Mouse (Mus musculus) heart, embryonic 10.5 days (tissue): ENCODE measurements around the gene Slc5a5. TPM values are rescaled to one million over a fixed set of nuclear protein-coding genes. Genes with fewer than 3 reads are reported as not detected.

Experiments
- DNase-seq: peaks from one replicate; pipeline ENCODE4 v3.0.0-alpha.2; 2017; ENCODE audit warnings: low spot score
- H3K27ac ChIP-seq: fragments of 300-500 bp; sonication (generic); 2 replicates; pipeline ENCODE4 v1.5.1; 2016; ENCODE audit warnings: mild to moderate bottlenecking
- H3K27me3 ChIP-seq: fragments of 300-500 bp; sonication (generic); 2 replicates; pipeline ENCODE4 v1.6.1; 2016; ENCODE audit warnings: mild to moderate bottlenecking; ENCODE audit not compliant: poor library complexity, insufficient read depth, severe bottlenecking
- H3K36me3 ChIP-seq: fragments of 300-500 bp; sonication (generic); 2 replicates; pipeline ENCODE4 v1.6.1; 2016; ENCODE audit warnings: mild to moderate bottlenecking, moderate library complexity
- H3K4me1 ChIP-seq: fragments of 300-500 bp; sonication (generic); 2 replicates; pipeline ENCODE4 v1.6.1; 2016; ENCODE audit warnings: mild to moderate bottlenecking
- H3K4me3 ChIP-seq: fragments of 300-500 bp; sonication (generic); 2 replicates; pipeline ENCODE4 v1.5.1; 2016; ENCODE audit warnings: mild to moderate bottlenecking, moderate library complexity
- H3K9me3 ChIP-seq: fragments of 300-500 bp; sonication (generic); 2 replicates; pipeline ENCODE4 v1.6.1; 2016; ENCODE audit warnings: mild to moderate bottlenecking, moderate library complexity
- WGBS: fragments of 180-500 bp; shearing (Covaris S2); methylation state at CpG from one replicate; pipeline ENCODE4 v1.1.7; 2016; 5-methylcytosine and 5-hydroxymethylcytosine counted together
- polyA plus RNA-seq: library from polyadenylated mRNA; unstranded; fragments of >200 nt; fragmentation: Nextera tagmentation; extraction: Ambion mirVana; gene quantifications from 2 replicates; pipeline ENCODE4 v1.2.1, GENCODE M21; 2016

The Slc5a5 gene
- polyA plus RNA-seq, 1 experiment from 2014 or later = 0.29 TPM

GRCm38 (mm10) chr8:70887669-70888068 is 4.9 kb downstream of the Slc5a5 start:
- no peaks in the 10 kb centered on the region for H3K9me3 ChIP-seq

GRCm38 (mm10) chr8:70885612-70886011 is 6.9 kb downstream of the Slc5a5 start:
- H3K36me3 ChIP-seq = 0 out of 2 replicates have a peak, but pooled peaks cover 1% of the 10 kb centered on the region
- H3K9me3 ChIP-seq = no peaks in the 10 kb centered on the region
- 13% methylated on average over 12 of the region's 12 CpGs for WGBS
- H3K27ac ChIP-seq = no peak overlapping the region
- no peak for DNase-seq
- no peak overlapping the region for H3K4me3 ChIP-seq
- peaks cover 50% of the 10 kb centered on the region for H3K27me3 ChIP-seq
- peaks cover 9% of the 10 kb centered on the region for H3K4me1 ChIP-seq

More at GRCm38 (mm10) chr8:70887669-70888068, 4.9 kb downstream of the Slc5a5 start:
- H3K36me3 ChIP-seq = 0 out of 2 replicates have a peak, but pooled peaks cover 2% of the 10 kb centered on the region
- H3K4me3 ChIP-seq = peak overlapping the region; percentile 19
- H3K4me1 ChIP-seq = peaks cover 21% of the 10 kb centered on the region
- peaks cover 68% of the 10 kb centered on the region for H3K27me3 ChIP-seq
- H3K27ac ChIP-seq = no peak overlapping the region
- 3% methylated on average over 15 of the region's 18 CpGs for WGBS
- no peak for DNase-seq

GRCm38 (mm10) chr8:70884683-70885082 is 7.9 kb downstream of the Slc5a5 start:
- H3K27ac ChIP-seq = no peak overlapping the region
- H3K4me3 ChIP-seq = no peak overlapping the region
- H3K4me1 ChIP-seq = peaks cover 17% of the 10 kb centered on the region
- 80% methylated on average over 10 of the region's 10 CpGs for WGBS
- no peak for DNase-seq
- peaks cover 42% of the 10 kb centered on the region for H3K27me3 ChIP-seq
- H3K36me3 ChIP-seq = no peaks in the 10 kb centered on the region
- no peaks in the 10 kb centered on the region for H3K9me3 ChIP-seq

GRCm38 (mm10) chr8:70884186-70884585 is 8.4 kb downstream of the Slc5a5 start:
- peaks cover 38% of the 10 kb centered on the region; the same call in 1 of the 2 replicates for H3K27me3 ChIP-seq
- WGBS = 78% methylated on average over 4 of the region's 4 CpGs
- H3K9me3 ChIP-seq = no peaks in the 10 kb centered on the region
- H3K27ac ChIP-seq = no peak overlapping the region
- H3K36me3 ChIP-seq = no peaks in the 10 kb centered on the region
- peaks cover 17% of the 10 kb centered on the region for H3K4me1 ChIP-seq
- no peak for DNase-seq
- H3K4me3 ChIP-seq = no peak overlapping the region

- Histone ChIP-seq H3K36me3 (no peaks in the 10 kb centered on the region), H3K9me3 (no peaks in the 10 kb centered on the region), H3K4me3 (no peak overlapping the region), H3K27ac (no peak overlapping the region), H3K27me3 (peaks cover 8% of the 10 kb centered on the region; the same call in 1 of the 2 replicates), H3K4me1 (peaks cover 16% of the 10 kb centered on the region)
- no peak for DNase-seq
- WGBS = 16% methylated on average over 11 of the region's 11 CpGs
These were observed 12.0 kb downstream of the Slc5a5 start for GRCm38 (mm10) chr8:70880546-70880945.

GRCm38 (mm10) chr8:70880126-70880525 is 12.4 kb downstream of the Slc5a5 start:
- DNase-seq = no peak
- 4% methylated on average over 4 of the region's 4 CpGs for whole genome bisulfite sequencing
- Histone ChIP-seq H3K27ac (no peak overlapping the region), H3K27me3 (peaks cover 4% of the 10 kb centered on the region; the same call in 1 of the 2 replicates), H3K4me3 (no peak overlapping the region), H3K4me1 (peaks cover 16% of the 10 kb centered on the region), H3K36me3 (no peaks in the 10 kb centered on the region), H3K9me3 (no peaks in the 10 kb centered on the region)

GRCm38 (mm10) chr8:70879500-70879899 is 13.1 kb downstream of the Slc5a5 start:
- no peak for DNase-seq
- 48% methylated on average over 4 of the region's 4 CpGs for WGBS
- H3K4me1 ChIP-seq = peaks cover 16% of the 10 kb centered on the region
- no peak overlapping the region for H3K4me3 ChIP-seq
- no peaks in the 10 kb centered on the region for H3K36me3 ChIP-seq
- no peak overlapping the region for H3K27ac ChIP-seq
- 0 out of 2 replicates have a peak, but pooled peaks cover 3% of the 10 kb centered on the region for H3K27me3 ChIP-seq
- H3K9me3 ChIP-seq = no peaks in the 10 kb centered on the region

GRCm38 (mm10) chr8:70878178-70878577 is 14.4 kb downstream of the Slc5a5 start:
- Histone ChIP-seq H3K27me3 (0 out of 2 replicates have a peak, but pooled peaks cover 3% of the 10 kb centered on the region), H3K4me3 (no peak overlapping the region), H3K36me3 (no peaks in the 10 kb centered on the region), H3K27ac (no peak overlapping the region), H3K9me3 (no peaks in the 10 kb centered on the region), H3K4me1 (peaks cover 23% of the 10 kb centered on the region)
- 39% methylated on average over 2 of the region's 2 CpGs for WGBS
- DNase-seq = no peak

- H3K27ac ChIP-seq = no peak overlapping the region
- H3K27me3 ChIP-seq = 0 out of 2 replicates have a peak, but pooled peaks cover 3% of the 10 kb centered on the region
- no peaks in the 10 kb centered on the region for H3K36me3 ChIP-seq
- WGBS = 62% methylated on average over 4 of the region's 4 CpGs
- no peak for DNase-seq
- no peaks in the 10 kb centered on the region for H3K9me3 ChIP-seq
- H3K4me3 ChIP-seq = no peak overlapping the region
- H3K4me1 ChIP-seq = peaks cover 31% of the 10 kb centered on the region
These were observed 16.2 kb downstream of the Slc5a5 start for GRCm38 (mm10) chr8:70876382-70876781.

GRCm38 (mm10) chr8:70874441-70874840 is 18.1 kb downstream of the Slc5a5 start:
- no peak overlapping the region for H3K27ac ChIP-seq
- H3K9me3 ChIP-seq = no peaks in the 10 kb centered on the region
- no peaks in the 10 kb centered on the region for H3K36me3 ChIP-seq
- H3K4me1 ChIP-seq = peaks cover 31% of the 10 kb centered on the region
- 85% methylated on average over 13 of the region's 13 CpGs for WGBS
- H3K27me3 ChIP-seq = no peaks in the 10 kb centered on the region
- DNase-seq = no peak
- H3K4me3 ChIP-seq = 0 out of 2 replicates have a peak overlapping the region, but pooled peaks have one; percentile 71

GRCm38 (mm10) chr8:70873364-70873985 is 19.1 kb downstream of the Slc5a5 start, which contains the start of gene Ccdc124:
Ccdc124 (minus strand) TSS chr8:70873935.
- Histone ChIP-seq H3K36me3 (no peaks in the 10 kb centered on the region), H3K4me1 (peaks cover 41% of the 10 kb centered on the region), H3K4me3 (peak within 1 kb of the TSS; percentile 71), H3K27ac (peak within 1 kb of the TSS; percentile 91), H3K27me3 (no peaks in the 10 kb centered on the region), H3K9me3 (no peaks in the 10 kb centered on the region)
- peak; percentile 97 for DNase-seq
- WGBS = 1% methylated on average over 46 of the region's 46 CpGs

GRCm38 (mm10) chr8:70872643-70873363 is 19.8 kb downstream of the Slc5a5 start:
- DNase-seq = no peak
- H3K36me3 ChIP-seq = peaks cover 5% of the 10 kb centered on the region; the same call in 1 of the 2 replicates
- peaks cover 47% of the 10 kb centered on the region for H3K4me1 ChIP-seq
- 0 out of 2 replicates have a peak, but pooled peaks cover 5% of the 10 kb centered on the region for H3K27me3 ChIP-seq
- 8% methylated on average over 31 of the region's 31 CpGs for WGBS
- H3K9me3 ChIP-seq = no peaks in the 10 kb centered on the region
- peak overlapping the region; percentile 91 for H3K27ac ChIP-seq
- peak overlapping the region; percentile 71 for H3K4me3 ChIP-seq
